16 mouse cellular contexts compared by ENCODE assay signal in genomic region chr5:23551687-23552086, GRCm38 (mm10).
DNase-seq lines count a peak whose midpoint lies in the region; ATAC-seq and TF ChIP-seq lines count a peak whose summit lies in the region.
"Had no signal": no experiment of that assay in that cellular context is flagged by ENCODE, and none has a peak within 500 bp of the region (broad histone marks: within the 10 kb centered on the region; RNA-seq: fewer than 3 reads in every experiment).

No protein-coding gene starts in this region.

- TF ChIP-seq CTCF in liver, postnatal 0 days (IDR thresholded peaks at IDR 0.05; ENCODE audit: low read depth), result no peak

- no peaks in the 10 kb centered on the region for H3K27me3 ChIP-seq in liver, postnatal 0 days (ENCODE audit: insufficient read depth, low read length)
- H3K27me3 ChIP-seq: limb, embryonic 15.5 days; midbrain, embryonic 15.5 days; Patski had no signal

- no peak overlapping the region for H3K9ac ChIP-seq in liver, postnatal 0 days (replicated peaks)
- H3K9ac ChIP-seq: limb, embryonic 15.5 days; midbrain, embryonic 15.5 days had no signal

- H3K27ac ChIP-seq in liver, postnatal 0 days (ENCODE audit: low read depth), result no peak overlapping the region
- H3K27ac ChIP-seq: forebrain, embryonic 10.5 days; hindbrain, embryonic 10.5 days; limb, embryonic 15.5 days; midbrain, embryonic 15.5 days had no signal

- no peak overlapping the region for H3K4me2 ChIP-seq in liver, postnatal 0 days (ENCODE audit: low read depth, low read length)
- H3K4me2 ChIP-seq: limb, embryonic 15.5 days; midbrain, embryonic 15.5 days had no signal

- peaks cover 5% of the 10 kb centered on the region; the same call in 1 of the 2 replicates for H3K36me3 ChIP-seq in liver, postnatal 0 days (replicated peaks; ENCODE audit: insufficient read depth, low read length)
- H3K36me3 ChIP-seq: limb, embryonic 15.5 days; midbrain, embryonic 15.5 days had no signal

- peak; percentile 14 for DNase-seq in adrenal gland, postnatal 14 days
- DNase-seq in adrenal gland, adult 8-10 months, result no peak
- DNase-seq in 416B (ENCODE audit: low read depth), result peak; percentile 73
- peak; percentile 51 for DNase-seq in lung, postnatal 10 days
- no peak for DNase-seq in kidney, adult 8-10 months
- DNase-seq in left cerebral cortex, postnatal 10 days (ENCODE audit: extremely low spot score in 1 of 2, low spot score in 2 of 2), result no peak
- DNase-seq in liver, postnatal 0 days, result no peak
- DNase-seq: B cell, adult 2 months; kidney, adult 9 months; thymus, postnatal 4 days had no signal

- H3K4me1 ChIP-seq in liver, postnatal 0 days (ENCODE audit: insufficient read depth), result no peaks in the 10 kb centered on the region; the same call in 1 of the 2 replicates
- H3K4me1 ChIP-seq: forebrain, embryonic 10.5 days; hindbrain, embryonic 10.5 days; limb, embryonic 15.5 days; midbrain, embryonic 15.5 days had no signal

- intact Hi-C loops in left cerebral cortex, postnatal 10 days (cut with DNase I), result no loop called here

- H3K9me3 ChIP-seq in liver, postnatal 0 days (ENCODE audit: low read length), result no peaks in the 10 kb centered on the region
- H3K9me3 ChIP-seq: forebrain, embryonic 10.5 days; hindbrain, embryonic 10.5 days; limb, embryonic 15.5 days; midbrain, embryonic 15.5 days had no signal

- WGBS in liver, postnatal 0 days (ENCODE audit: insufficient replicate concordance), result 77% methylated on average over 5 of the region's 5 CpGs

- no peak overlapping the region for H3K4me3 ChIP-seq in liver, postnatal 0 days (ENCODE audit: low read depth, low read length)
- H3K4me3 ChIP-seq: forebrain, embryonic 10.5 days; hindbrain, embryonic 10.5 days; limb, embryonic 15.5 days; midbrain, embryonic 15.5 days had no signal

- peak; percentile 27; the same call in 1 of the 2 replicates for ATAC-seq in granulocyte monocyte progenitor cell, adult 5-6 weeks (replicated peaks; ENCODE audit: poor library complexity, severe bottlenecking)
- no peak for ATAC-seq in liver, postnatal 0 days
- ATAC-seq: midbrain, embryonic 15.5 days; Patski had no signal

- no peak for TF ChIP-seq EP300 in liver, postnatal 0 days (IDR thresholded peaks at IDR 0.05; ENCODE audit: low read depth)

Comparison
In these comparisons a context has a peak if more than half of its experiments do, and no peak if none do; other contexts are left out.
1. DNase-seq: peak in adrenal gland, postnatal 14 days (single experiment), 416B (single experiment) and lung, postnatal 10 days (single experiment); none in adrenal gland, adult 8-10 months (single experiment), kidney, adult 8-10 months (0 of 2), left cerebral cortex, postnatal 10 days (0 of 2) and liver, postnatal 0 days (single experiment).